8 mouse cellular contexts compared by ENCODE assay signal in genomic region chr7:127209851-127210250, GRCm38 (mm10). TPM values are rescaled to one million over a fixed set of nuclear protein-coding genes. Genes with fewer than 3 reads are reported as not detected.
DNase-seq lines count a peak whose midpoint lies in the region; ATAC-seq and TF ChIP-seq lines count a peak whose summit lies in the region.

No protein-coding gene starts in this region.

- H3K27me3 ChIP-seq in heart, embryonic 12.5 days (replicated peaks): no peaks in the 10 kb centered on the region
- H3K27me3 ChIP-seq in G1E (ENCODE audit: insufficient read depth, low read length): no peaks in the 10 kb centered on the region
- H3K27me3 ChIP-seq in hindbrain, embryonic 10.5 days (ENCODE audit: insufficient read depth, poor library complexity, severe bottlenecking): peaks cover 43% of the 10 kb centered on the region

- no peak overlapping the region for H3K27ac ChIP-seq in heart, embryonic 12.5 days (ENCODE audit: poor library complexity, severe bottlenecking)
- H3K27ac ChIP-seq in hindbrain, embryonic 10.5 days: no peak overlapping the region
- peak overlapping the region; percentile 50 for H3K27ac ChIP-seq in macrophage

- H3K36me3 ChIP-seq in heart, embryonic 12.5 days: peaks cover 6% of the 10 kb centered on the region
- H3K36me3 ChIP-seq in G1E (replicated peaks) (peaks cover 26% of the 10 kb centered on the region), macrophage (ENCODE audit: inconsistent target) (no peaks in the 10 kb centered on the region)
- H3K36me3 ChIP-seq in hindbrain, embryonic 10.5 days: peaks cover 11% of the 10 kb centered on the region

- no peak overlapping the region for H3K9ac ChIP-seq in heart, embryonic 12.5 days

- no peak overlapping the region for H3K4me3 ChIP-seq in heart, embryonic 12.5 days
- H3K4me3 ChIP-seq in G1E (ENCODE audit: low read depth, low read length) (peak overlapping the region; percentile 65; the same call in 1 of the 2 replicates), macrophage (ENCODE audit: inconsistent target) (no peak overlapping the region)
- H3K4me3 ChIP-seq in hindbrain, embryonic 10.5 days: peak overlapping the region; percentile 86

- TF ChIP-seq CTCF in G1E (IDR thresholded peaks at IDR 0.05; ENCODE audit: low read depth, low read length): no peak

- DNase-seq in heart, postnatal 4 days: no peak
- DNase-seq in G1E (ENCODE audit: low spot score): no peak
- DNase-seq in hindbrain, embryonic 10.5 days (ENCODE audit: low spot score): no peak
- DNase-seq in adrenal gland, adult 18-20 months (ENCODE audit: low spot score in 2 of 2): no peak
- no peak for DNase-seq in gastrocnemius, postnatal 10 days
- DNase-seq in cerebellum, adult 9-10 months: no peak

- peaks cover 42% of the 10 kb centered on the region for H3K4me1 ChIP-seq in heart, embryonic 12.5 days (replicated peaks)
- H3K4me1 ChIP-seq in G1E (ENCODE audit: insufficient read depth, low read depth, low read length): peaks cover 69% of the 10 kb centered on the region
- peaks cover 54% of the 10 kb centered on the region for H3K4me1 ChIP-seq in hindbrain, embryonic 10.5 days (replicated peaks)

- WGBS in heart, embryonic 12.5 days: 77% methylated on average over 5 of the region's 5 CpGs
- 82% methylated on average over 5 of the region's 5 CpGs for WGBS in hindbrain, embryonic 10.5 days
- WGBS in macrophage (ENCODE audit: missing documents): 76% methylated on average over 5 of the region's 5 CpGs

- peaks cover 32% of the 10 kb centered on the region for H3K79me2 ChIP-seq in macrophage (ENCODE audit: inconsistent target)

- no peaks in the 10 kb centered on the region for H3K9me3 ChIP-seq in heart, embryonic 12.5 days (replicated peaks)
- H3K9me3 ChIP-seq in G1E (replicated peaks): no peaks in the 10 kb centered on the region
- H3K9me3 ChIP-seq in hindbrain, embryonic 10.5 days: no peaks in the 10 kb centered on the region

- no peak for ATAC-seq in heart, embryonic 12.5 days (ENCODE audit: insufficient number of reproducible peaks, low FRiP score)
- ATAC-seq in G1E (ENCODE audit: extremely low read depth, insufficient number of reproducible peaks, low FRiP score, poor library complexity, severe bottlenecking): no peak

- peak overlapping the region; percentile 99; the same call in 1 of the 2 replicates for H3K4me2 ChIP-seq in heart, embryonic 12.5 days

RNA-seq across cellular contexts. Expression of gene Mylpf, which starts 1.2 kb away (rescaled TPM):
- polyA plus RNA-seq in heart, embryonic 12.5 days (2016; fragmentation: Nextera tagmentation; extraction: Ambion mirVana): 17.8 and 20.0 TPM in 2 replicates
- total RNA-seq in heart, postnatal 4 days (2021): 10 to 100 TPM in 1 of 2 experiments, 1 to 10 TPM in 1; 3.1 to 33.0 TPM
- total RNA-seq in G1E (2014; fragmentation: Nextera tagmentation) (2.6 TPM in 1 of 2 replicates, not detected in the other), G1E (2017) (2.8 TPM in 2 replicates)
- polyA plus RNA-seq in G1E (2012) (0.44 and 0.94 TPM in 2 replicates), macrophage (2018) (0.47 to 1.4 TPM in 2 of 3 replicates, not detected in the other)
- polyA plus RNA-seq in hindbrain, embryonic 10.5 days (2016; fragmentation: Nextera tagmentation; extraction: Ambion mirVana): 13.0 and 17.7 TPM in 2 replicates
- total RNA-seq in macrophage (2018; cell fraction: chromatin; rRNA removed): 10 to 100 TPM in 1 of 26 experiments, 1 to 10 TPM in 9, not detected in 16; 1.3 to 16.0 (median 2.7) TPM
- 1 to 10 TPM in 19 of 26 experiments, under 1 TPM in 7; 0.44 to 2.8 (median 1.3) TPM for total RNA-seq in macrophage (2018; cell fraction: cytosol; rRNA removed)
- 1 to 10 TPM in 10 of 26 experiments, not detected in 16; 1.0 to 6.5 (median 1.6) TPM for total RNA-seq in macrophage (2018; cell fraction: nucleus; rRNA removed)
- 10 to 100 TPM in 1 of 2 experiments, under 1 TPM in 1; 0.66 to 16.3 TPM for total RNA-seq in adrenal gland, adult 18-20 months (2021)
- over 10,000 TPM; 46,059 to 51,168 TPM for total RNA-seq in gastrocnemius, postnatal 10 days (2021)

RNA-seq across cellular contexts. Expression of gene Tbc1d10b, which starts 1.6 kb away (rescaled TPM):
- 29.2 and 32.3 TPM in 2 replicates for polyA plus RNA-seq in heart, embryonic 12.5 days (2016; fragmentation: Nextera tagmentation; extraction: Ambion mirVana)
- 10 to 100 TPM; 41.0 to 42.5 TPM for total RNA-seq in heart, postnatal 4 days (2021)
- total RNA-seq in G1E (2014; fragmentation: Nextera tagmentation) (19.5 and 26.7 TPM in 2 replicates), G1E (2017) (38.3 and 40.1 TPM in 2 replicates)
- polyA plus RNA-seq in G1E (2012) (72.0 and 74.1 TPM in 2 replicates), macrophage (2018) (32.8 to 44.1 TPM (median 41.7 TPM) in 3 replicates)
- 25.6 and 28.2 TPM in 2 replicates for polyA plus RNA-seq in hindbrain, embryonic 10.5 days (2016; fragmentation: Nextera tagmentation; extraction: Ambion mirVana)
- total RNA-seq in macrophage (2018; cell fraction: chromatin; rRNA removed): 100 to 1,000 TPM in 20 of 26 experiments, 10 to 100 TPM in 6; 33.6 to 381 (median 157) TPM
- total RNA-seq in macrophage (2018; cell fraction: cytosol; rRNA removed): 10 to 100 TPM; 26.2 to 77.2 (median 49.3) TPM
- 100 to 1,000 TPM in 10 of 26 experiments, 10 to 100 TPM in 16; 22.3 to 223 (median 94.1) TPM for total RNA-seq in macrophage (2018; cell fraction: nucleus; rRNA removed)
- 10 to 100 TPM; 43.3 to 47.5 TPM for total RNA-seq in adrenal gland, adult 18-20 months (2021)
- total RNA-seq in gastrocnemius, postnatal 10 days (2021): 10 to 100 TPM; 38.6 to 45.1 TPM

RNA-seq across cellular contexts. Expression of gene Cd2bp2, which starts 14.0 kb away (rescaled TPM):
- 50.5 and 51.5 TPM in 2 replicates for polyA plus RNA-seq in heart, embryonic 12.5 days (2016; fragmentation: Nextera tagmentation; extraction: Ambion mirVana)
- total RNA-seq in heart, postnatal 4 days (2021): 10 to 100 TPM; 57.3 to 57.7 TPM
- total RNA-seq in G1E (2014; fragmentation: Nextera tagmentation) (23.3 and 37.2 TPM in 2 replicates), G1E (2017) (79.3 and 84.6 TPM in 2 replicates)
- polyA plus RNA-seq in G1E (2012) (71.8 and 73.7 TPM in 2 replicates), macrophage (2018) (36.2 to 55.7 TPM (median 41.4 TPM) in 3 replicates)
- 94.4 and 96.0 TPM in 2 replicates for polyA plus RNA-seq in hindbrain, embryonic 10.5 days (2016; fragmentation: Nextera tagmentation; extraction: Ambion mirVana)
- total RNA-seq in macrophage (2018; cell fraction: chromatin; rRNA removed): 100 to 1,000 TPM in 3 of 26 experiments, 10 to 100 TPM in 23; 29.8 to 112 (median 68.5) TPM
- 10 to 100 TPM; 22.4 to 51.5 (median 39.4) TPM for total RNA-seq in macrophage (2018; cell fraction: cytosol; rRNA removed)
- 10 to 100 TPM; 39.2 to 86.4 (median 59.9) TPM for total RNA-seq in macrophage (2018; cell fraction: nucleus; rRNA removed)
- 10 to 100 TPM; 51.6 to 62.3 TPM for total RNA-seq in adrenal gland, adult 18-20 months (2021)
- total RNA-seq in gastrocnemius, postnatal 10 days (2021): 10 to 100 TPM; 36.7 to 41.1 TPM

RNA-seq across cellular contexts. Expression of gene Zfp553, which starts 23.0 kb away (rescaled TPM):
- polyA plus RNA-seq in heart, embryonic 12.5 days (2016; fragmentation: Nextera tagmentation; extraction: Ambion mirVana): 23.8 and 25.3 TPM in 2 replicates
- 10 to 100 TPM in 1 of 2 experiments, 1 to 10 TPM in 1; 9.2 to 10.8 TPM for total RNA-seq in heart, postnatal 4 days (2021)
- 11.7 and 20.0 TPM in 2 replicates for total RNA-seq in G1E (2014; fragmentation: Nextera tagmentation)
- total RNA-seq in G1E (2017): 22.0 and 25.2 TPM in 2 replicates
- 25.3 and 26.2 TPM in 2 replicates for polyA plus RNA-seq in G1E (2012)
- polyA plus RNA-seq in hindbrain, embryonic 10.5 days (2016; fragmentation: Nextera tagmentation; extraction: Ambion mirVana): 78.7 and 81.0 TPM in 2 replicates
- 10 to 100 TPM in 5 of 26 experiments, 1 to 10 TPM in 16, under 1 TPM in 4, not detected in 1; 0.28 to 18.2 (median 5.4) TPM for total RNA-seq in macrophage (2018; cell fraction: chromatin; rRNA removed)
- total RNA-seq in macrophage (2018; cell fraction: cytosol; rRNA removed): 1 to 10 TPM; 1.0 to 7.9 (median 4.7) TPM
- total RNA-seq in macrophage (2018; cell fraction: nucleus; rRNA removed): 10 to 100 TPM in 4 of 26 experiments, 1 to 10 TPM in 20, under 1 TPM in 2; 0.56 to 13.9 (median 3.3) TPM
- polyA plus RNA-seq in macrophage (2018): 5.4 to 7.1 TPM (median 5.6 TPM) in 3 replicates
- 10 to 100 TPM; 12.6 to 14.8 TPM for total RNA-seq in adrenal gland, adult 18-20 months (2021)
- 1 to 10 TPM; 5.5 to 7.3 TPM for total RNA-seq in gastrocnemius, postnatal 10 days (2021)

RNA-seq across cellular contexts. Expression of gene Sept1, which starts 23.1 kb away (rescaled TPM):
- polyA plus RNA-seq in heart, embryonic 12.5 days (2016; fragmentation: Nextera tagmentation; extraction: Ambion mirVana): 22.1 and 28.2 TPM in 2 replicates
- 10 to 100 TPM; 11.2 to 12.1 TPM for total RNA-seq in heart, postnatal 4 days (2021)
- total RNA-seq in G1E (2014; fragmentation: Nextera tagmentation) (128 and 141 TPM in 2 replicates), G1E (2017) (51.1 and 54.9 TPM in 2 replicates)
- polyA plus RNA-seq in G1E (2012) (263 and 305 TPM in 2 replicates), macrophage (2018) (0.75 to 2.4 TPM (median 1.9 TPM) in 3 replicates)
- polyA plus RNA-seq in hindbrain, embryonic 10.5 days (2016; fragmentation: Nextera tagmentation; extraction: Ambion mirVana): 32.4 and 33.8 TPM in 2 replicates
- total RNA-seq in macrophage (2018; cell fraction: chromatin; rRNA removed): 1 to 10 TPM in 16 of 26 experiments, not detected in 10; 1.4 to 7.7 (median 3.5) TPM
- 1 to 10 TPM in 3 of 26 experiments, under 1 TPM in 20, not detected in 3; 0.18 to 1.8 (median 0.47) TPM for total RNA-seq in macrophage (2018; cell fraction: cytosol; rRNA removed)
- total RNA-seq in macrophage (2018; cell fraction: nucleus; rRNA removed): 10 to 100 TPM in 5 of 26 experiments, 1 to 10 TPM in 19, under 1 TPM in 2; 0.89 to 12.9 (median 2.4) TPM
- total RNA-seq in adrenal gland, adult 18-20 months (2021): 1 to 10 TPM; 7.8 to 8.7 TPM
- 1 to 10 TPM; 6.9 to 7.5 TPM for total RNA-seq in gastrocnemius, postnatal 10 days (2021)

Comparison
In these comparisons a context has a peak if more than half of its experiments do, and no peak if none do; other contexts are left out.
1. H3K4me3 ChIP-seq: peak in G1E (single experiment) and hindbrain, embryonic 10.5 days (single experiment); none in heart, embryonic 12.5 days (single experiment) and macrophage (single experiment).
2. RNA of gene Mylpf, which starts 1.2 kb away (total RNA-seq): 46,059 to 51,168 TPM in gastrocnemius, postnatal 10 days; 3.1 to 33.0 TPM in heart, postnatal 4 days, 0.66 to 16.3 TPM in adrenal gland, adult 18-20 months and 2.6 to 2.8 TPM in G1E; every median in the first group is over 1,000 times any median in the second.